In genomic region chr7:44467811-44468411, GRCm38 (mm10) we compare ENCODE assay signal across 8 mouse cellular contexts. TPM values are rescaled to one million over a fixed set of nuclear protein-coding genes. Genes with fewer than 3 reads are reported as not detected.
DNase-seq lines count a peak whose midpoint lies in the region; ATAC-seq and TF ChIP-seq lines count a peak whose summit lies in the region.

TSS of gene Josd2 (plus strand) at chr7:44467980.

- no peak for TF ChIP-seq CTCF in lung, adult 2 months (IDR thresholded peaks at IDR 0.05; ENCODE audit: insufficient read depth, low read length)

- no peaks in the 10 kb centered on the region for H3K36me3 ChIP-seq in ES-E14 (ENCODE audit: control insufficient read depth, insufficient read depth, low read length, poor library complexity, severe bottlenecking)
- H3K36me3 ChIP-seq in forebrain, embryonic 15.5 days: peaks cover 10% of the 10 kb centered on the region

- H3K4me1 ChIP-seq in ES-E14 (ENCODE audit: control insufficient read depth in 2 of 2, insufficient read depth in 2 of 2, low read length in 2 of 2, poor library complexity in 1 of 2): peaks cover 0 to 8% of the 10 kb centered on the region in 2 experiments; a peak in 1 of 4 replicates
- peaks cover 60% of the 10 kb centered on the region for H3K4me1 ChIP-seq in forebrain, embryonic 15.5 days
- H3K4me1 ChIP-seq in lung, adult 2 months (ENCODE audit: control insufficient read depth, insufficient read depth, low read length): peaks cover 9% of the 10 kb centered on the region

- peak; percentile 96 for ATAC-seq in forebrain, embryonic 15.5 days (replicated peaks)
- ATAC-seq in neutrophil, adult 5-6 weeks (ENCODE audit: extremely low read depth, insufficient number of reproducible peaks, low FRiP score, poor library complexity, severe bottlenecking): peak; percentile 87

- H3K9ac ChIP-seq in ES-E14 (ENCODE audit: insufficient read depth, low read depth, low read length, poor library complexity, severe bottlenecking): peak within 1 kb of the TSS; percentile 76
- H3K9ac ChIP-seq in forebrain, embryonic 15.5 days (replicated peaks): peak within 1 kb of the TSS; percentile 61

- H3K27ac ChIP-seq in ES-E14 (ENCODE audit: insufficient read depth, low read depth, low read length, poor library complexity, severe bottlenecking): peak within 1 kb of the TSS; percentile 20; the same call in 1 of the 2 replicates
- peak within 1 kb of the TSS; percentile 92 for H3K27ac ChIP-seq in forebrain, embryonic 15.5 days (replicated peaks)

- whole genome bisulfite sequencing in forebrain, embryonic 15.5 days: under 1% methylated on average over 42 of the region's 42 CpGs
- WGBS in lung, adult 2 months: under 1% methylated on average over 42 of the region's 42 CpGs

- no peaks in the 10 kb centered on the region for H3K9me3 ChIP-seq in ES-E14 (ENCODE audit: control insufficient read depth, insufficient read depth, low read depth, low read length)
- no peaks in the 10 kb centered on the region for H3K9me3 ChIP-seq in forebrain, embryonic 15.5 days

- H3K4me2 ChIP-seq in forebrain, embryonic 15.5 days (replicated peaks): peak within 1 kb of the TSS; percentile 54

- H3K4me3 ChIP-seq in ES-E14 (ENCODE audit: insufficient read depth in 1 of 2, low read depth in 1 of 2, low read length in 2 of 2, poor library complexity in 1 of 2, severe bottlenecking in 1 of 2): peak within 1 kb of the TSS; percentile 56 to 76
- peak within 1 kb of the TSS; percentile 57 for H3K4me3 ChIP-seq in forebrain, embryonic 15.5 days
- peak within 1 kb of the TSS; percentile 65 for H3K4me3 ChIP-seq in lung, adult 2 months (replicated peaks; ENCODE audit: extremely low read depth, low read depth, low read length)

- peak; percentile 77; the same call in 1 of the 2 replicates for TF ChIP-seq POLR2A in lung, adult 2 months (IDR thresholded peaks at IDR 0.05; ENCODE audit: borderline replicate concordance, extremely low read depth, low read depth, low read length)

- peak; percentile 95 for DNase-seq in ES-E14 (ENCODE audit: low read depth, low spot score)
- DNase-seq in cerebellum, adult 11-12 months: peak; percentile 97
- DNase-seq in heart, postnatal 25 days (ENCODE audit: low spot score): peak; percentile 94
- peak; percentile 97 to 98 for DNase-seq in layer of hippocampus, adult 18-20 months (ENCODE audit: low spot score in 2 of 2)
- peak; percentile 89 for DNase-seq in lung, adult 2 months
- peak; percentile 86 to 94 for DNase-seq in thymus, adult 18-20 months

- H3K27me3 ChIP-seq in forebrain, embryonic 15.5 days: no peaks in the 10 kb centered on the region

- in situ Hi-C loops in ES-E14 (cut with MboI; ENCODE audit: low sequenced_read_pairs in 2 of 2, unreplicated experiment in 2 of 2): no loop called here

- intact Hi-C loops in heart, postnatal 25 days (cut with DNase I): loop anchor here (2.0 kb wide), 1 partner anchor 27 kb away; no protein-coding TSS in a partner anchor

TF ChIP-seq in ES-E14, 5 proteins besides CTCF, POLR2A, EP300 and RAD21:
- no peak for TF ChIP-seq ZNF384 (IDR thresholded peaks at IDR 0.05; ENCODE audit: low read depth, low read length)
- no peak for TF ChIP-seq MAFK (IDR thresholded peaks at IDR 0.05; ENCODE audit: insufficient read depth, low read depth, low read length)
- peak; percentile 97 for TF ChIP-seq HCFC1 (IDR thresholded peaks at IDR 0.05; ENCODE audit: borderline replicate concordance, insufficient read depth, low read length)
- TF ChIP-seq ZC3H11A (IDR thresholded peaks at IDR 0.05; ENCODE audit: borderline replicate concordance, low read depth, low read length): no peak
- TF ChIP-seq CHD2 (IDR thresholded peaks at IDR 0.05; ENCODE audit: low read depth, low read length): peak; percentile 98

RNA-seq across cellular contexts. Expression of gene Josd2, which starts in this region (rescaled TPM):
- 18.6 and 18.9 TPM in 2 replicates for total RNA-seq in ES-E14 (2012; rRNA removed)
- 52.5 and 56.6 TPM in 2 replicates for polyA plus RNA-seq in forebrain, embryonic 15.5 days (2015; fragmentation: Nextera tagmentation; extraction: Ambion mirVana)
- total RNA-seq in heart, postnatal 25 days (2021): 100 to 1,000 TPM; 158 to 161 TPM
- 100 to 1,000 TPM in 1 of 2 experiments, 10 to 100 TPM in 1; 86.1 to 100 TPM for total RNA-seq in layer of hippocampus, adult 18-20 months (2021)
- 164 and 175 TPM in 2 replicates for polyA plus RNA-seq in lung, adult 2 months (2012; rRNA removed)
- total RNA-seq in neutrophil, adult 5-6 weeks (2017): 19.9 and 24.7 TPM in 2 replicates

Comparison
In these comparisons a context has a peak if more than half of its experiments do, and no peak if none do; other contexts are left out.
1. Peak in every context shown above with its lines: DNase-seq, ATAC-seq, H3K4me3 ChIP-seq and H3K27ac ChIP-seq.